Mouse (Mus musculus) fat pad, adult 2 months (tissue): ENCODE data around the gene Tes.
A peak's percentile ranks its signal among the peaks of the same experiment; 100 is the strongest.
"Not testable (repeated sequence)": the region's sequence is repeated elsewhere in the genome, so short reads cannot be mapped to it uniquely, and the experiment has no call there.

ENCODE experiments used
- DNase-seq: peaks from one replicate; pipeline ENCODE4 v3.0.0-alpha.2; 2011; ENCODE audit warnings: low read depth, low spot score; ENCODE audit errors: extremely low read depth

Gene Tes

GRCm38 (mm10) chr6:17064936-17065790 lies at the start of gene Tes:
Gene Tes, plus strand, starts transcription at chr6:17065149.
- peak; percentile 13 for DNase-seq

GRCm38 (mm10) chr6:17025886-17026285 lies 39.1 kb upstream of the Tes start:
- DNase-seq = no peak

- no peak for DNase-seq
These were observed 37.4 kb upstream of the Tes start for GRCm38 (mm10) chr6:17027572-17027971.

GRCm38 (mm10) chr6:17028809-17029208 lies 36.1 kb upstream of the Tes start:
- no peak for DNase-seq

GRCm38 (mm10) chr6:17032231-17032728 lies 32.7 kb upstream of the Tes start:
- no peak for DNase-seq

GRCm38 (mm10) chr6:17034095-17034494 lies 30.9 kb upstream of the Tes start:
- no peak for DNase-seq

- no peak for DNase-seq
These were observed 29.7 kb upstream of the Tes start for GRCm38 (mm10) chr6:17035228-17035627.

GRCm38 (mm10) chr6:17051432-17052025 lies 13.4 kb upstream of the Tes start:
- no peak for DNase-seq

- DNase-seq = no peak
These were observed 11.8 kb upstream of the Tes start for GRCm38 (mm10) chr6:17053028-17053660.

GRCm38 (mm10) chr6:17054781-17055180 lies 10.2 kb upstream of the Tes start:
- no peak for DNase-seq

- DNase-seq = no peak
These were observed 9.3 kb upstream of the Tes start for GRCm38 (mm10) chr6:17055659-17056058.

- no peak for DNase-seq
These were observed 5.4 kb upstream of the Tes start for GRCm38 (mm10) chr6:17059501-17059900.

- no peak for DNase-seq
These were observed 4.8 kb upstream of the Tes start for GRCm38 (mm10) chr6:17060154-17060553.

- DNase-seq = not testable (repeated sequence)
These were observed 3.1 kb upstream of the Tes start for GRCm38 (mm10) chr6:17061826-17062225.

- no peak for DNase-seq
These were observed 2.6 kb upstream of the Tes start for GRCm38 (mm10) chr6:17062366-17062765.

- no peak for DNase-seq
These were observed 831 bp downstream of the Tes start for GRCm38 (mm10) chr6:17065791-17066169.

GRCm38 (mm10) chr6:17066211-17066940 lies 1.4 kb downstream of the Tes start:
- no peak for DNase-seq

GRCm38 (mm10) chr6:17071899-17072298 lies 7.0 kb downstream of the Tes start:
- no peak for DNase-seq

- no peak for DNase-seq
These were observed 7.4 kb downstream of the Tes start for GRCm38 (mm10) chr6:17072338-17072737.

GRCm38 (mm10) chr6:17072763-17073484 lies 8.0 kb downstream of the Tes start:
- no peak for DNase-seq
